In genomic region chr13:99676393-99676792, GRCm38 (mm10) we compare ENCODE assay signal across 10 mouse cellular contexts.
DNase-seq lines count a peak whose midpoint lies in the region; ATAC-seq lines count a peak whose summit lies in the region.
"Had no signal": no experiment of that assay in that cellular context is flagged by ENCODE, and none has a peak within 500 bp of the region (broad histone marks: within the 10 kb centered on the region; RNA-seq: fewer than 3 reads in every experiment).

No protein-coding gene starts in this region.

- H3K9me3 ChIP-seq in forebrain, embryonic 13.5 days (replicated peaks), result no peaks in the 10 kb centered on the region
- H3K9me3 ChIP-seq: liver, embryonic 15.5 days had no signal

- WGBS in forebrain, embryonic 13.5 days, result 6% methylated on average over 1 of the region's 1 CpGs

- H3K4me2 ChIP-seq in forebrain, embryonic 13.5 days, result no peak overlapping the region
- H3K4me2 ChIP-seq: liver, embryonic 15.5 days had no signal

- DNase-seq in embryo, embryonic 10 days (ENCODE audit: low spot score), result peak; percentile 24
- DNase-seq in embryo, embryonic 9.5 days (ENCODE audit: extremely low spot score), result no peak
- DNase-seq in R1 (ENCODE audit: low read depth, low spot score), result peak; percentile 65
- DNase-seq in layer of hippocampus, postnatal 14 days (ENCODE audit: low spot score in 2 of 2), result peak; percentile 55 to 89
- DNase-seq in adrenal gland, postnatal 25 days, result no peak
- DNase-seq in kidney, adult 9 months, result no peak
- no peak for DNase-seq in urinary bladder, adult 2 months (ENCODE audit: low spot score)

- H3K4me1 ChIP-seq in forebrain, embryonic 13.5 days, result peaks cover 38% of the 10 kb centered on the region

- ATAC-seq in forebrain, embryonic 13.5 days, result peak; percentile 89
- ATAC-seq: Patski had no signal

- H3K4me3 ChIP-seq in forebrain, embryonic 13.5 days, result no peak overlapping the region
- H3K4me3 ChIP-seq: liver, embryonic 15.5 days had no signal

- peaks cover 5% of the 10 kb centered on the region for H3K27me3 ChIP-seq in forebrain, embryonic 13.5 days
- H3K27me3 ChIP-seq: liver, embryonic 15.5 days; Patski had no signal

- peak overlapping the region; percentile 63 for H3K27ac ChIP-seq in forebrain, embryonic 13.5 days
- H3K27ac ChIP-seq: liver, embryonic 15.5 days had no signal

- H3K9ac ChIP-seq in forebrain, embryonic 13.5 days, result no peak overlapping the region
- H3K9ac ChIP-seq: liver, embryonic 15.5 days had no signal

- no peaks in the 10 kb centered on the region for H3K36me3 ChIP-seq in forebrain, embryonic 13.5 days (ENCODE audit: poor library complexity, severe bottlenecking)
- H3K36me3 ChIP-seq: liver, embryonic 15.5 days had no signal

Comparison
In these comparisons a context has a peak if more than half of its experiments do, and no peak if none do; other contexts are left out.
1. DNase-seq: peak in embryo, embryonic 10 days (single experiment), R1 (single experiment) and layer of hippocampus, postnatal 14 days (2 of 2); none in embryo, embryonic 9.5 days (single experiment), adrenal gland, postnatal 25 days (single experiment), kidney, adult 9 months (single experiment) and urinary bladder, adult 2 months (single experiment).